Mouse (Mus musculus): ENCODE data around the gene Atp2b2. TPM values are rescaled to one million over a fixed set of nuclear protein-coding genes. Genes with fewer than 3 reads are reported as not detected.
A peak's percentile ranks its signal among the peaks of the same experiment; 100 is the strongest.

The Atp2b2 gene
- polyA plus RNA-seq, 1 experiment from 2014 or later: 0.97 TPM

DNA sequence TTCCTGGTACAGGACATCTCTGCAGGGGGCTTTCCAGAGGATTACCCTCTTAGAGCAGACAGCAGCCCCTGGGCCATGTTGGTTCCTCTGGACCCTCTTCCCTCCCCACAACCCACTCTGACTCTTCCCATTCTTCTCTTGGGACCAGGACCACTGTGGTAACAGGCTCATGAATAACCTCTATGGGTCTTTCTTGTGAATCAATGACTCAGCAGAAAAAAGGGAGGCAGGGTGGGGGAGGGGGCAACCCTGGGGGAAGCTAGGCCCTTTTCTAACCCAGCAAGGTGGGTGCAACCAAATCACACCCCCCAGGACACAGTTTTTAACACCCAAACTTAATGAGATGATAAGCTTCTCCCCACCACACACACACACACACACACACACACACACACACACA lies 20.3 kb upstream of the Atp2b2 start:
- Histone ChIP-seq H3K36me3 (ENCODE audit: control insufficient read depth, insufficient read depth, low read length) (no peaks in the 10 kb centered on the region), H3K4me2 (ENCODE audit: low read depth, low read length) (no peak overlapping the region), H3K4me1 (ENCODE audit: control insufficient read depth, insufficient read depth, low read length) (no peaks in the 10 kb centered on the region), H3K27ac (ENCODE audit: low read length) (no peak overlapping the region), H3K4me3 (replicated peaks; ENCODE audit: low read length) (no peak overlapping the region), H3K9me3 (replicated peaks; ENCODE audit: control insufficient read depth, low read length) (no peaks in the 10 kb centered on the region), H3K27me3 (ENCODE audit: control insufficient read depth, insufficient read depth, low read length) (no peaks in the 10 kb centered on the region), H3K9ac (ENCODE audit: low read length) (no peak overlapping the region)
- ATAC-seq (ENCODE audit: insufficient read depth, low FRiP score): no peak

DNA sequence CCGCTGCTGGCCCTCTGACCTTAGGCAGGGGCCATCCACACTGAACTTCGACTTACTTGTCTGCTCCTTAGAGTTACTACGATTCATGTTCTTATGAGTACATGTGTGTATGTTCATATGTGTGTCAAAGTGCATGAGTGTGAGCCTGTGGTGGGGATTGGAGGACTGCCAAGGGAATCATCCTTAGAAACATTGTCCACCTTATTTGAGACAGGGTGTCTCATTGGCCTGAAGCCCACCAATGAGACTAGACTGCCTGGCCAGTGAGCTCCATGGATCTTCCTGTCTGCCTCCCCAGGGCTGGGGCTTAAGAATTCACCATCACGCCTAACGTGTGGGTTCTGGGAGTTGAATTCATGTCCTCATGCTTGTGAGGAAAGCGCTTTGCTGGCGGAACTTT lies 16.8 kb upstream of the Atp2b2 start:
- Histone ChIP-seq H3K27ac (ENCODE audit: low read length) (no peak overlapping the region), H3K4me3 (replicated peaks; ENCODE audit: low read length) (no peak overlapping the region), H3K36me3 (ENCODE audit: control insufficient read depth, insufficient read depth, low read length) (no peaks in the 10 kb centered on the region), H3K4me2 (ENCODE audit: low read depth, low read length) (no peak overlapping the region), H3K27me3 (ENCODE audit: control insufficient read depth, insufficient read depth, low read length) (no peaks in the 10 kb centered on the region), H3K9me3 (replicated peaks; ENCODE audit: control insufficient read depth, low read length) (no peaks in the 10 kb centered on the region), H3K4me1 (ENCODE audit: control insufficient read depth, insufficient read depth, low read length) (no peaks in the 10 kb centered on the region), H3K9ac (ENCODE audit: low read length) (no peak overlapping the region)
- ATAC-seq (ENCODE audit: insufficient read depth, low FRiP score): no peak
- WGBS: 78% methylated on average over 7 of the region's 7 CpGs

DNA sequence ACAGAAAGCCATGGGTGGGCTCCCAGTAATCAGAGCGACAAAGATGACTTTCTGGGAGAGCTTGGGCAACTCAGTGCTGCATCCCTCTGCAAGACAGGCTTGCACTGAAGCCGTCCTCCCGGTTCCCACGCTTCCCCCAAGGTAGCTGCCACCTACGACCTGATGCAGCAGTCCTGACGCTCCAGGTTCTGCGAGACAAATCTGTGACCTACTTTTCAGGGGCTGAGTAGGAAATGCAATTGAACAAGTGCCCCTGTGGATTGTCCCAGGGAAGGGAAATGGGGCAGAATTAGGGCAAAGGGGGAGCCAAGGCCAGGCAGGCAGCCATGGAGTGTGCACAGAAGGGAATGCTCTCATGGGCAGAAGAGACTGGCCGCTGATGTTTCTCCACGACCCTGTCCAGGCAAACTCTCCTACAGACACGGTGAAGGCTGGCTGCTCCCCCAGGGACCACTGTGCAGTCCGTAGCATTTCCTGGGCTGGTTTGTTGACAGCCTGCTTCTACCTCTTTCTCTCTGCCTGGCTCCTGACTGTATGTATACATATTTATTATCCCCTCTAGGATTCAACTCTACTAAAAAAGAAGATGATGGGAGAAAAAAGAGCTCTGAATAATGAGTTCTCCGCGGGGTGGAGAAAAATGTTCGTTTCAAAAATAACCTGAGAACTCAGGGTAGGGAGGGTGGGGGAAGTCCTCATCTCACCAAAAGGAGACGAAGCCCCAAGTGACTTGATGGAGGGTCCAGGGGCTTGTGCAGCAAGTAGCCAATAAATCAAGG lies 15.8 kb upstream of the Atp2b2 start:
- no peak for ATAC-seq (ENCODE audit: insufficient read depth, low FRiP score)

DNA sequence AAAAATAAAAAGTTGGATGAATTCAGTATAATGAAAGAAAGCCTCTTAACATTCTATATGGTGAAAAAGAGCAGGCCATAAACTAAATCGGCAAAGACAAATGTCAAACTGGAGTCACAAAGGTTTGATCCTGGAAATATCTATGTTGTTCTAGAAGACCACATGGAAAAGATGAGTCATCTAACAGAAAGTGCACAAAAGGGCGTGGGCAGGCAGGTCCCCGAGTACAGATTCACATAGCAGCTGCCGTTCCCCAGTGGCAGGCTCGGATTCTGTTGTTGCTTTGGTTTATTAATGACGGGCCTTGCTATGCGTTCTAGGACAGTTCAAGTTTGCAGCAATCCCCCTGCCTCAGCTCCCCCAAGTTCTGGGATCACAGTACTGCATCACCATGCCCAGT lies 12.9 kb upstream of the Atp2b2 start:
- no peak overlapping the region for H3K4me3 ChIP-seq (replicated peaks; ENCODE audit: low read length)
- no peak overlapping the region for H3K9ac ChIP-seq (ENCODE audit: low read length)
- WGBS: 70% methylated on average over 7 of the region's 7 CpGs
- H3K4me2 ChIP-seq (ENCODE audit: low read depth, low read length): no peak overlapping the region
- ATAC-seq (ENCODE audit: insufficient read depth, low FRiP score): no peak
- H3K27me3 ChIP-seq (ENCODE audit: control insufficient read depth, insufficient read depth, low read length): no peaks in the 10 kb centered on the region
- no peak overlapping the region for H3K27ac ChIP-seq (ENCODE audit: low read length)
- H3K9me3 ChIP-seq (replicated peaks; ENCODE audit: control insufficient read depth, low read length): no peaks in the 10 kb centered on the region
- no peaks in the 10 kb centered on the region for H3K4me1 ChIP-seq (ENCODE audit: control insufficient read depth, insufficient read depth, low read length)
- no peaks in the 10 kb centered on the region for H3K36me3 ChIP-seq (ENCODE audit: control insufficient read depth, insufficient read depth, low read length)

More for the DNA sequence above, 15.8 kb upstream of the Atp2b2 start:
- Histone ChIP-seq H3K4me3 (replicated peaks; ENCODE audit: low read length) (no peak overlapping the region), H3K4me1 (ENCODE audit: control insufficient read depth, insufficient read depth, low read length) (no peaks in the 10 kb centered on the region), H3K9me3 (replicated peaks; ENCODE audit: control insufficient read depth, low read length) (no peaks in the 10 kb centered on the region), H3K36me3 (ENCODE audit: control insufficient read depth, insufficient read depth, low read length) (no peaks in the 10 kb centered on the region), H3K27ac (ENCODE audit: low read length) (no peak overlapping the region), H3K9ac (ENCODE audit: low read length) (no peak overlapping the region), H3K27me3 (ENCODE audit: control insufficient read depth, insufficient read depth, low read length) (no peaks in the 10 kb centered on the region), H3K4me2 (ENCODE audit: low read depth, low read length) (no peak overlapping the region)
- WGBS: 60% methylated on average over 15 of the region's 15 CpGs

DNA sequence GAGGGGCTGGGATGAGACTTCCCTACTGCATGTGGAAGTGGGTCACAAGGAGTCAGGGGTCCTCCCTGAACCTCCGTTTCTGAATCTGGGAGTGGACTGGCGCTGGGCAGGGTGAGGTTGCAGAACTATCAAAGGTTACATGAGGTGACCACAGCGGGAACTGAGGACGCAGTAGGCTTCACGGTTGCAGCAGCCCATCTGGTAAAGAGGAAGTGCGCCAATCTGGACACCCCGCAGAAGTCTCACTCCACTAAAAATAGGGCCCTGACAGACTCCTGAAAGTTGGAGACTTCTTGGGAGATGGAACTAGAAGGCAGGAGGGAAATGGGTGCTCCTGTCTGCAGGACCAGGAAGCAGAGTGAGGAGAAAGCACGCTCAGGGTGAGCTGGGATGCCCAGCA lies 2.5 kb upstream of the Atp2b2 start:
- no peaks in the 10 kb centered on the region for H3K36me3 ChIP-seq (ENCODE audit: control insufficient read depth, insufficient read depth, low read length)
- H3K9ac ChIP-seq (ENCODE audit: low read length): no peak overlapping the region
- 72% methylated on average over 8 of the region's 8 CpGs for WGBS
- ATAC-seq (ENCODE audit: insufficient read depth, low FRiP score): no peak
- H3K27me3 ChIP-seq (ENCODE audit: control insufficient read depth, insufficient read depth, low read length): peaks cover 42% of the 10 kb centered on the region
- H3K4me2 ChIP-seq (ENCODE audit: low read depth, low read length): no peak overlapping the region
- peaks cover 3% of the 10 kb centered on the region; the same call in 1 of the 2 replicates for H3K4me1 ChIP-seq (ENCODE audit: control insufficient read depth, insufficient read depth, low read length)
- no peak overlapping the region for H3K4me3 ChIP-seq (replicated peaks; ENCODE audit: low read length)
- H3K9me3 ChIP-seq (replicated peaks; ENCODE audit: control insufficient read depth, low read length): no peaks in the 10 kb centered on the region
- no peak overlapping the region for H3K27ac ChIP-seq (ENCODE audit: low read length)

DNA sequence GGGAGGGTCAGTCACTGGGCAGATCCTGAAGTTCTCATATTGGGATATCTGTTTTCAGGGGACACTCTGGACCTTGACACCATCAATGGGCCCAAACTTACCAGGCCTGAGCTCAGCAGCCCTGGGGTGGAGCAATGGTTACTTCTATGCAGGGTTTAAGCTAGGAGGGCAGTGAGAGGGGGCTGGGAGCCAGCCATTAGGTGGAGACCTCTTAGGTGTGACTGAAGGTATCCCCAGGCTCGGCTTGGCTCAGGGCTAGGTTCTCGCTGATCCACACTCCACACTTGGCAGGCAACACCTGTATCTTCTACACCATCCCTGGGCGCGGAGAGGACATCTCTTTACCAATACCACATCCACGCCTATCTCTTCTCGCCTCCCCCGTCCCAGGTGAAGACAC lies 423 bp upstream of the Atp2b2 start:
- Histone ChIP-seq H3K9me3 (replicated peaks; ENCODE audit: control insufficient read depth, low read length) (no peaks in the 10 kb centered on the region), H3K27me3 (ENCODE audit: control insufficient read depth, insufficient read depth, low read length) (peaks cover 47% of the 10 kb centered on the region), H3K9ac (ENCODE audit: low read length) (no peak overlapping the region), H3K4me1 (ENCODE audit: control insufficient read depth, insufficient read depth, low read length) (peaks cover 3% of the 10 kb centered on the region; the same call in 1 of the 2 replicates), H3K4me2 (ENCODE audit: low read depth, low read length) (no peak overlapping the region), H3K4me3 (replicated peaks; ENCODE audit: low read length) (no peak overlapping the region), H3K36me3 (ENCODE audit: control insufficient read depth, insufficient read depth, low read length) (no peaks in the 10 kb centered on the region), H3K27ac (ENCODE audit: low read length) (no peak overlapping the region)
- 76% methylated on average over 7 of the region's 7 CpGs for WGBS
- no peak for ATAC-seq (ENCODE audit: insufficient read depth, low FRiP score)

DNA sequence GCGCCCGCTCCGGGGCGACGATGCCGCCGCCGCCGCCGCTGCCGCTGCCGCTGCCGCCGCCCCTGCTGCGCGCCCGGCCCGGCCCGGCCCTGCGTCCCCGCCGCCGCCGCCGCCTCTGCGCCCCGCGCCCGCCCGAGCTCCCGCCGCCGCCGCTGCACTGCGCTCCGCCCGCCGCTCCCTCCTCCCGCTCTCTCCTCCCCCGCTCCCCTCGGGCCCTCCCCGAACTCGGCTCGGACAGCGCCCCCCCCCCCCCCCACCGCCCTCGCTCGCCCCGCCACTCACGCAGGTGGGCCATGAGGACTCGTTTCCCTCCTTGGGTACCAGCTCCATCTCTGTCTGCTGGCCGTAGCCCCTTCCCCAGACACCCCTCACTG lies 515 bp downstream of the Atp2b2 start:
- Histone ChIP-seq H3K27ac (ENCODE audit: low read length) (no peak overlapping the region), H3K4me2 (ENCODE audit: low read depth, low read length) (peak overlapping the region; percentile 64), H3K9me3 (replicated peaks; ENCODE audit: control insufficient read depth, low read length) (no peaks in the 10 kb centered on the region), H3K27me3 (ENCODE audit: control insufficient read depth, insufficient read depth, low read length) (peaks cover 47% of the 10 kb centered on the region), H3K4me3 (replicated peaks; ENCODE audit: low read length) (peak overlapping the region; percentile 36), H3K4me1 (ENCODE audit: control insufficient read depth, insufficient read depth, low read length) (peaks cover 3% of the 10 kb centered on the region; the same call in 1 of the 2 replicates), H3K9ac (ENCODE audit: low read length) (0 out of 2 replicates have a peak overlapping the region, but pooled peaks have one; percentile 35), H3K36me3 (ENCODE audit: control insufficient read depth, insufficient read depth, low read length) (no peaks in the 10 kb centered on the region)
- WGBS: 3% methylated on average over 22 of the region's 52 CpGs
- no peak for ATAC-seq (ENCODE audit: insufficient read depth, low FRiP score)

DNA sequence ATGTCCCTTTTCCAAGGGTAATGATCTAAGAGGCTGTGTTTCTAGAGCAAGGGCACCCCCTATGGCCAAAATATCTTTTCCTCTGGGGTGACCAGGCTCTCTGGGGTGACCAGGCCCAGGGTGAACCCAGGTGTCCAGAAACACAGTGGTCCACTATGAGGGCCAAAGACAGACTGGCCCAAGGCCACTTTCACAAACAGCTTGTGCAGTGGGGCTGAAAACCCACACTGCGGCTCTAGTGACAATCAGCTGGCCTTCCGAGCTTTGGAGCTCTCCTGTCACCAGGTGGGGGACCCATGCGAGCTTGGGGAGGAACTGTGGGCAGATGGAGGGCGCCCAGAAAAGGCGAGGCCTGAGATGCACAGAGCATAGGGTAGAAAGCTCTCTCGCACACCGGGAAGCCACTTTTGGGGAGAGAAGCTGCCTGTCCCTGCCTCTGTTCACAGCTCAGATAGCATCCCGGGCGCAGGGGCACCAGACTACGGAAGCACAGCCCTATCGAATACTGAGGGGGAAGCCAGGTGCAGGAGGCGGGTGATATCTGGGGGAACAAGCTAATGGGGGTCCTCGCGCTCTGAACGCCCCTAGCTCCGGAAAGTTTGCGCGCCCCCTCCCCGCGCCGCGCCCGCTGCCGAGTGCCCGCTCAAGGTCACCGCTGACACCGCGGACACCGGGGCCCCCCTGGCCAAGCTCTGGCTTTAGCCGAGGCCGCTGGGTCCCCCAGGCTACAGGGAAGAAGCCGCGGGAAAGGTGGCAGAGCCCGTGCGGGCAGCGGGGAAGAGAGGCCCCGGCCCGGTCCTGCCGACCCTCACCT lies 1.1 kb downstream of the Atp2b2 start:
- peaks cover 3% of the 10 kb centered on the region; the same call in 1 of the 2 replicates for H3K4me1 ChIP-seq (ENCODE audit: control insufficient read depth, insufficient read depth, low read length)
- no peaks in the 10 kb centered on the region for H3K36me3 ChIP-seq (ENCODE audit: control insufficient read depth, insufficient read depth, low read length)
- peaks cover 47% of the 10 kb centered on the region for H3K27me3 ChIP-seq (ENCODE audit: control insufficient read depth, insufficient read depth, low read length)
- no peak for ATAC-seq (ENCODE audit: insufficient read depth, low FRiP score)
- peak overlapping the region; percentile 36 for H3K4me3 ChIP-seq (replicated peaks; ENCODE audit: low read length)
- 2% methylated on average over 39 of the region's 39 CpGs for WGBS
- H3K9ac ChIP-seq (ENCODE audit: low read length): 0 out of 2 replicates have a peak overlapping the region, but pooled peaks have one; percentile 35
- H3K9me3 ChIP-seq (replicated peaks; ENCODE audit: control insufficient read depth, low read length): no peaks in the 10 kb centered on the region
- H3K27ac ChIP-seq (ENCODE audit: low read length): no peak overlapping the region
- H3K4me2 ChIP-seq (ENCODE audit: low read depth, low read length): peak overlapping the region; percentile 64

DNA sequence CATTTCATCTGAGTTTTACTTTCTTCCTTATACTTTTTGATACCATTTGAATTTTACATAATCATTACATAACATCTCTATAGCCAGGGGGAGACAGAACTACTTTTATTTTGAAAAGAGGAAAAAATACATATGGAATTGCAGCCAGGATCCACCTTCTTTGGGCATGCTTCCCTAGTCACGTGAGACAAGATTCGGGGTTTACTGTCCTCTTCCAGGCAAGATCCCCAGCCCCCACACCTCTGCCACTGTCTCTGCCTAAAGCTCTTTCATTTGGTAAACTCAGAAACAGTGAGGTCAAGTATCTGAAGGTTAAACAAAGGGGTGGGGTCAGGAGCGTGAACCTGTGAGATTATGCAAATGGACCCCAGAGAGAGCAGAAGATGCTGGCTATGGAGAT lies 6.7 kb downstream of the Atp2b2 start:
- Histone ChIP-seq H3K4me2 (ENCODE audit: low read depth, low read length) (no peak overlapping the region), H3K27ac (ENCODE audit: low read length) (no peak overlapping the region), H3K27me3 (ENCODE audit: control insufficient read depth, insufficient read depth, low read length) (peaks cover 11% of the 10 kb centered on the region), H3K36me3 (ENCODE audit: control insufficient read depth, insufficient read depth, low read length) (no peaks in the 10 kb centered on the region), H3K9me3 (replicated peaks; ENCODE audit: control insufficient read depth, low read length) (no peaks in the 10 kb centered on the region), H3K9ac (ENCODE audit: low read length) (no peak overlapping the region), H3K4me1 (ENCODE audit: control insufficient read depth, insufficient read depth, low read length) (no peaks in the 10 kb centered on the region), H3K4me3 (replicated peaks; ENCODE audit: low read length) (no peak overlapping the region)
- WGBS: 42% methylated on average over 3 of the region's 3 CpGs
- ATAC-seq (ENCODE audit: insufficient read depth, low FRiP score): no peak
